Mouse (Mus musculus) heart, postnatal 0 days (tissue): ENCODE results near the gene Hmga2.

Source experiments
- CTCF ChIP-seq: IDR thresholded peaks from 2 replicates; pipeline ENCODE4 v1.5.1; 2016; ENCODE audit warnings: antibody characterized with exemption, control low read depth, low read depth
- EP300 ChIP-seq: IDR thresholded peaks from 2 replicates; pipeline ENCODE4 v1.6.1; 2016; ENCODE audit warnings: antibody characterized with exemption, low read depth

DNA sequence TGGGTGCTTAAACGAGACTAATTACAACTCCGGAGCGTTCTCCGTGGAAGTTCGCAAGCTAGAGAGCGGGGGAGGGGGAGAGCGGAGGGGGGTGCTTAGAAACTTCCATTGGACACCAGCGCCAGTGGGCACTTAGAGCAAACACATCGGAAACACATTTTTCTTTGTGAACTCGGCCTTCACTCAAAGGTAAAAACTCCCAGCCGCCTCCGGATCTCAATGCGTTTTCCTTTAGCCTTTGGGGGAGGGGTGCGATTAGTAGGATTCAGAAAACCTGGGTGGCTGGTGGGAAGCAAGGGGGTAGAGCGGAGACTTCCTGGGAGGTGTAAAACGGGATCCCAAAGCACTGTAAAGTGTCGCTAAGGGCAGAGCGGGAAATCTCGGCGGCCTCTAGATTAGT lies 2.0 kb downstream of the Hmga2 start:
- TF ChIP-seq CTCF (no peak), EP300 (no peak)
